Mouse (Mus musculus): Measurements from ENCODE around the gene Duox2.

Gene Duox2

DNA sequence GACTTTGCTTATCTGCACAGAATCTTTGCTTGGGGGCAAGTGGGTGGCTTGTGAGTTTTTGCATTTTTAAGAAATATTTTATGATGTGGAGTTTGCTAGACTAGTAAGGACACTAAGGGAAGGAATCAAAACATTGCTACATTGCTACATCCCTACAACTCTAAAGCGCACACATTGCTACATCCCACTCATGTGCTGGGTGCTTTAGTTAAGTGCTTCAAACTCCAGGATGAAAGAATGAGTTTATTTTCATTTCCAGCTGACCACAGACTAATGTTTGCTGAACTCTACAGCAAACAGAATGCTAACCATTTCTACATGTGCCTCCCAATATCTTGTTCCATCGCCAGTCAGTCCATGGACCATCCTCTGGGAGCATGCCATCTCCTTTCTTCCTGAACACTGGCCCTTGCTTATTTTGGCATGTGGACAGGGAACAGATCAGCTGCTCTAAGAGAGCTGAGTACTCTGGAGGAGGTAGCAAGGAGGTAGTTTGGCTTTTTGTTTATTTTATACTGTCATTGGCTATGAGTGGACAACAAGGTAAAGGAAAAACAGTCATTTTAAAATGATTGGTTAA is 60.3 kb downstream of the Duox2 start:
- DNase-seq (ENCODE audit: low spot score): no peak

DNA sequence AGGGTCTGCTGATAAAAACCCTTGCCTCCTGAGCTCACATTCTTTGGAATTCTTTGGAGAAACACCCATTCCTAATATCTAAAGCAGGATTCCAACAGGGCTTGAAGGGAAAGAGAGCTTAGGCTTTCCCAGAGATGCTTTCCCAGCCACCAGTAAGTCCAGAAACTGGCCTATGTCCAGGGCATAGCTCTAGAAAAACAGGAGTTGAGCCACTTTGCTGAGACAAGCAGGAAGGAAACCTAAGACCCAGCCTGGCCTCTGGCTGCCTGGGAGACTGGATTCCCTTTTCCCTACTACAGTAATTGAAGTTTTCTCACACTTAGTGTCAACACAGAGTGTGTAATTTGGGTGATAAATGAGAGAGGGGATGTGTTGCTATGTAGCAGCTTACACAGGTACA is 61.9 kb downstream of the Duox2 start:
- DNase-seq (ENCODE audit: low spot score): no peak

DNA sequence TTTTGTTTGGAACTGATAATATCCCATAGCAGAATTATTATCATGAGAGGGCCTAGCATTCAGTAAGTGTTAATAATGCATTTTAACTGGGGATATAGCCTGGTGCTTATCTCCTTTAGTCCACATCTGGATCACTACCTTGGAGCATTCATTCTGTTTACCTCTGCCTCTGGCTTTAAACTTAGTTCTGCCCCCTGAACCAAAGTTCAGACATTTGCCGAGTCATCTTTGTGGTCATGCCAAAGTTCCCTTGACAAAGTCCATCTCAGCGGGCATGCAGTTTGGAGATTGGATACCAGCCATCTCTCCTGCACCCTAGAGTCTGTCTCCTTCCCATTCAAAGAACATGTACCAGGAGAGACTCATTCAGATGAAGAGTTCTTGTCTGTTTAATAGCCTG is 62.8 kb downstream of the Duox2 start:
- no peak for DNase-seq (ENCODE audit: low spot score)

DNA sequence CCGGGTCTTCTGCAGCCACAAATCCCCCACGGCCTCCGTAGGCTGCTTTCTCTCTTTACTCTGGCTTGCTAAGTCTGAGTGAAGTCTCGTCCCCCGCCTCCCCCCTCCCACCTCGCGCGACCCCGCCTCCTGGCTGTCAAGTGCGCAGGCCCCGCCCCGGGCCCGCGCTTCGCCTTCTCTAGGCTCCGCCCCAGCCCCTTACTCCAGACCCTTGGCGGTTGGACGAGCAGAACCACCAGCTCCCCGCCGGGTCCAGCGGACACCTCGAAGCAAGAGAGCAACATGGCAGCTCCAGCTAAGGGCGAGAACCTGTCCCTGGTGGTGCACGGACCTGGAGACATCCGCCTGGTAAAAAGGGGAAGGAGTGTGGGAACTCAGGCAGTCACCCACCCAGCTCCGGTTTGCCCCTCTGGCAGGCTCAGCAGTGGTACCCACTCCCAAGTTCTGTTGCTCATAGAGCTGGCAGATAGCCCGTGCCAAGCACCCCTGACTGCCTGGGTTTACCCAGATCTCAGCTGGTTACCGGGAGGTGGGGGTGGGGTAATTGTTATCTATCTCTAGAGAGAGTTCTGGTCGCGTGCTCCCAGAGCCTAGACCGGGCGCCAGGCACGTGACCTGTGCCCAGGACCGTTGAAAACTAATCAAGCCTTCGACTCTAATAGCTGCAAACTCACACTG is 63.5 kb downstream of the Duox2 start, which contains the start of gene Sord:
Gene Sord, plus strand, starts transcription at position 139 of the 678 bp plus-strand sequence.
- peak; percentile 83 for DNase-seq (ENCODE audit: low spot score)

DNA sequence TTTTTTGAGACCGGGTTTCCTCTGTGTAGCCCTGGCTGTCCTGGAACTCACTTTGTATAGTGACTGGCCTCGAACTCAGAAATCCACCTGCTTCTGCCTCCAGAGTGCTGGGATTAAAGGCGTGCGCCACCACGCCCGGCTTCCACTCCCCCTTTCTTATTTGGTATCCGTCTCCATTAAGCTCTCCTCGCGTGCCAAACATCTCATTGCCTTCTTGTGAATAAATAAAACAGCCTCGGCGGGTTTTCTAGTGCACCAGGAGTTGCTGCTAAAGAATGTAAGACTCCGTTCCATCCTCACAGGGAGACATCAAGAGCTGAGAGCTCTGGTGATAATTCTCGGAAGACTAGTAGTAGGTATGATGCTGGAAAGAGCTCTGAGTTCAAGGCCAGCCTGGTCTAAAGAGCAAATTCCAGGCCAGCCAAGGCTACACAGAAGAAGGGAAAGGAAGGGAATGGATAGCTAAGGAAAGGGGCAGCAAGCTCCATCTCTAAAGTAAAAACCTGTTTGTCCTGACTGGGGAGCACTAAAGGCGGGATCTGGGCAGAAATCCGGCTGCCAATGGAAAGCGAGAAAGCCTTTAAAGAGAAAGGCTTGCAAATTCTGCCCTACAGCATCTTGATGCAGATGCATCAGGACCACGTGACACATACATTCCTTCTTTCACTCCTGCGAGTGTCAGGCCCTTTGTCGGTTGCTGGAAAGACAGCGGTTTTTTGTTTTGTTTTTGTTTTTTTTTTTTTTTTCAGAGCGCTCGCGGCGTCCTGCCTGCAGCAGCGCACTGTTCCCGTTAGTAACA is 64.3 kb downstream of the Duox2 start:
- DNase-seq (ENCODE audit: low spot score): peak; percentile 20

DNA sequence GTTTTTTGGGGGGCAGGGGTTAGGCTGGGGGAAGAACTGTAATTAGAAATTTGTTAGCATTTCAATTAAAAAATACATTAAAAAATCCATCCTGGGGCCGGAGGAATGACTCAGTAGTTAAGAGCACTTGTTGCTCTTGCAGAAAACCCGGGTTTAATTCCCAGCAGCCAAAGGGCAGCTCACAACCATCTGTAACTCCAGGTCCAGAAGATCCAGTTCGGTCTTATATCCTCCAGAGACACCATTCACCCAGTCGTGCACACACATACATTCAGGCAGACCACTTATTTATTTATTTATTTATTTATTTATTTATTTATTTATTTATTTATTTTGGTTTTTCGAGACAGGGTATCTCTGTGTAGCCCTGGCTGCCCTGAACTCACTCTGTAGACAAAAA is 64.9 kb downstream of the Duox2 start:
- DNase-seq (ENCODE audit: low spot score): no peak

DNA sequence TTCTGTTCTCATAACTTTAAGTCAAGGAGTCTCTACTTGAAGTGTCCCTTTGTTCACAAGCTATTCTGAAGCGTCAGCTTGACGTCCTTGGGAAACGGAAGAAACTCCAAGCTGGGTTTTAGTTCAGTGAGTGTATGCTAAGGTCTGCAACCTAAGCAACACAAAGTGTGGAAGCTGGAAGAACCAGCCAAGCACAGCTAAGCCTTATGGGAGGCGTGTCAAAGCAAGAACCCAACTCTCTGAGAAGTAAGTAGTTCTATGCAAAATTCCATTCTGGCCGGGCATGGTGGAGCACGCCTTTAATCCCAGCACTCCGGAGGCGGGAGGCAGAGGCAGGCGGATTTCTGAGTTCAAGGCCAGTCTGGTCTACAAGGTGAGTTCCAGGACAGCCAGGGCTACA is 66.6 kb downstream of the Duox2 start:
- DNase-seq (ENCODE audit: low spot score): no peak

DNA sequence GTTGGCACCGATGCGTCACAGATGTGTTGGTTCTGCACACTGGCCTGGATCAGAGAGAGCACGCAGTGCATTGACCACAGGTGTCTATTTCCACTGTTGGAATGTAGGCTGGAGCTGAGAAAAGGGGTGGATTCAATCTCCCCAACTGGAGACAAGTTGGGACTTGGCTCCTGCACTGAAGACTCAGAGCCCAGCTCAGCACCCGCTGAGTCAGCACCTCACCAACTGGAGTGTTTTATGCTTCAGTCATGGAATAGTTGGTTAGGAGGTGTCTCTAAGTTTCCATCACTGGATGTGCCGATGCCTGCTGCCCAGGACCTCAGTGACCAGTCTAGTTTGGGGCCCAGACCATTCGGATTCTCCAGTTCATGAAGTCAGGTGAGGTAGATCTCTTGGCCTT is 67.9 kb downstream of the Duox2 start:
- no peak for DNase-seq (ENCODE audit: low spot score)
